Mouse (Mus musculus) lung, postnatal 0 days (tissue): ENCODE measurements around the gene Nr4a1. TPM values are rescaled to one million over a fixed set of nuclear protein-coding genes. Genes with fewer than 3 reads are reported as not detected.

ENCODE experiments used
- ATAC-seq: fragments of 200-750 bp; cut with Nextera tagmentation; 2 replicates; pipeline ENCODE4 v1.8.0; 2017; ENCODE audit warnings: moderate library complexity
- DNase-seq: peaks from one replicate; pipeline ENCODE4 v3.0.0-alpha.2; 2016; ENCODE audit warnings: low spot score
- H3K27ac ChIP-seq: fragments of 300-500 bp; sonication (generic); 2 replicates; pipeline ENCODE4 v1.5.1; 2014; ENCODE audit warnings: antibody characterized with exemption, mild to moderate bottlenecking, low read length, mixed read lengths
- H3K27me3 ChIP-seq: fragments of 300-500 bp; sonication (generic); replicated peaks from 2 replicates; pipeline ENCODE4 v1.6.1; 2014; ENCODE audit warnings: low read length, mixed read lengths; ENCODE audit not compliant: insufficient read depth
- H3K36me3 ChIP-seq: fragments of 300-500 bp; sonication (generic); 2 replicates; pipeline ENCODE4 v1.6.1; 2014; ENCODE audit warnings: low read length, mixed read lengths; ENCODE audit not compliant: insufficient read depth
- H3K4me1 ChIP-seq: fragments of 300-500 bp; sonication (generic); 2 replicates; pipeline ENCODE4 v1.6.1; 2014; ENCODE audit warnings: antibody characterized with exemption, low read depth, low read length, mixed read lengths; ENCODE audit not compliant: insufficient read depth
- H3K4me2 ChIP-seq: fragments of 300-500 bp; sonication (generic); replicated peaks from 2 replicates; pipeline ENCODE4 v1.6.1; 2014; ENCODE audit warnings: low read depth, mild to moderate bottlenecking, low read length, moderate library complexity, mixed read lengths
- H3K4me3 ChIP-seq: fragments of 300-500 bp; sonication (generic); 2 replicates; pipeline ENCODE4 v1.5.1; 2014; ENCODE audit warnings: low read depth, low read length
- H3K9ac ChIP-seq: fragments of 300-500 bp; sonication (generic); replicated peaks from 2 replicates; pipeline ENCODE4 v1.6.1; 2014; ENCODE audit warnings: low read depth, mild to moderate bottlenecking
- H3K9me3 ChIP-seq: fragments of 300-500 bp; sonication (generic); 2 replicates; pipeline ENCODE4 v1.6.1; 2016; ENCODE audit warnings: low read length, mixed read lengths
- CTCF ChIP-seq: IDR thresholded peaks from 2 replicates; pipeline ENCODE4 v1.5.1; 2016; ENCODE audit warnings: antibody characterized with exemption, mild to moderate bottlenecking
- EP300 ChIP-seq: IDR thresholded peaks from 2 replicates; pipeline ENCODE4 v1.6.1; 2016; ENCODE audit warnings: antibody characterized with exemption, mild to moderate bottlenecking, control low read depth
- WGBS: fragments of 180-500 bp; shearing (Covaris S2); extraction: QIAGEN DNeasy Blood & Tissue Kit; methylation state at CpG from one replicate; pipeline ENCODE4 v1.1.7; 2014; 5-methylcytosine and 5-hydroxymethylcytosine counted together
- polyA plus RNA-seq: library from polyadenylated mRNA; unstranded; fragments of >200 nt; fragmentation: Nextera tagmentation; extraction: Ambion mirVana; gene quantifications from 2 replicates; pipeline ENCODE4 v1.2.1, GENCODE M21; 2015

Gene Nr4a1
- polyA plus RNA-seq, result 7.8 and 11.8 TPM in 2 replicates

DNA sequence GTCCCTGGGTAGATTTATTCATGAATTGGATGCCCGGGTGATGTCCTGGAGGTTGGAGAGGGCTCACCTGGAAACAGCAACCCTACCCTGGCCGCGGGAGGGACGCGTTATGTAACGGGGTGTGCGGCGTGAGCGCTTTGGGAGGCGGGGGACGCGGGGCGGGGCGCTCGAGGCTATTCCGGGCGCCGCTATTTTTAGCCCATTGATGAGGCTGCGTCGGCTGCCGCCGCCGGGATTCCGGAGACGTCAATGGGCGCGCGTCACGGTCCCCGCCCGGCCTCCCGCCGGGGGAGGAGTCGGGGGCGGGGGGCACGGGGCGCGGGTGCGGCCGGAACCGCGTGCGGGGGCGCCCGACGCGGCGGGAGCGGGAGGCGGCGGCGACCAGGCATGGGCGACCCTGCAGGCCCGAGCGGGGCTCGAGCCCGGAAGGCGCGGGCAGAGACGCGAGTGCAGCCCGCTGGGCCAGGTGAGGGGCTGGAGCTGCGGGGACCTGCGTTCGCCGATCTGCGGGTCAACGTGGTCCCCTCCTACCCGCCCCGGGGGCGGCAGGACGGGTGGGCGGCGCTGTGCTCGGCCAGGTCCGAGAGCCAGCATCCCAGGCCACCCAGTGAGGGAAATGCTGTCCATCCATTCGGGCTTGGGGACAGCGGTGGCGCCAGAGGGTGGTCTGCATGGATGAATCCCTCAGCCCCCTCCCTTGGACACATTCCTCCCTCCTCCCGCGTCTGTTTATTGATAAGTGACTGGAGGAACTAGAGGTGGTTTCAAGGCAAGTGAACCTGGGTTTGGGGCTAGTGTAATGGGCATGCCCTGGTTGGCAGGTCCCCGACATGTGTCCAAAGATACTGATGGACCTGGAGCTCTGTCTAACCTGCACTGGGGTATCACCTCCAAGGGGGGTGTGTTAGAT is at the start of gene Nr4a1:
TSS of gene Nr4a1 (plus strand) at position 384 of the 910 bp plus-strand sequence.
- H3K27me3 ChIP-seq, result no peaks in the 10 kb centered on the region
- DNase-seq (peak; percentile 90), ATAC-seq (peak; percentile 89)
- H3K4me1 ChIP-seq, result no peaks in the 10 kb centered on the region
- peak within 1 kb of the TSS; percentile 47 for H3K4me3 ChIP-seq
- peak within 1 kb of the TSS; percentile 69 for H3K4me2 ChIP-seq
- TF ChIP-seq EP300 (no peak; the same call in 1 of the 2 replicates), CTCF (peak; percentile 21; the same call in 1 of the 2 replicates)
- 1% methylated on average over 60 of the region's 82 CpGs for WGBS
- H3K9me3 ChIP-seq, result no peaks in the 10 kb centered on the region
- H3K27ac ChIP-seq, result 0 out of 2 replicates have a peak within 1 kb of the TSS, but pooled peaks have one; percentile 47
- no peaks in the 10 kb centered on the region for H3K36me3 ChIP-seq
- H3K9ac ChIP-seq, result peak within 1 kb of the TSS; percentile 55

GRCm38 (mm10) chr15:101204781-101205180 is 49.3 kb upstream of the Nr4a1 start:
- H3K27me3 ChIP-seq, result no peaks in the 10 kb centered on the region
- ATAC-seq (no peak), DNase-seq (no peak)
- H3K4me2 ChIP-seq, result no peak overlapping the region
- WGBS, result 82% methylated on average over 7 of the region's 7 CpGs
- no peak overlapping the region for H3K9ac ChIP-seq
- H3K4me3 ChIP-seq, result no peak overlapping the region
- TF ChIP-seq EP300 (no peak), CTCF (no peak)
- peaks cover 51% of the 10 kb centered on the region for H3K36me3 ChIP-seq
- H3K9me3 ChIP-seq, result no peaks in the 10 kb centered on the region
- H3K4me1 ChIP-seq, result no peaks in the 10 kb centered on the region
- H3K27ac ChIP-seq, result no peak overlapping the region

DNA sequence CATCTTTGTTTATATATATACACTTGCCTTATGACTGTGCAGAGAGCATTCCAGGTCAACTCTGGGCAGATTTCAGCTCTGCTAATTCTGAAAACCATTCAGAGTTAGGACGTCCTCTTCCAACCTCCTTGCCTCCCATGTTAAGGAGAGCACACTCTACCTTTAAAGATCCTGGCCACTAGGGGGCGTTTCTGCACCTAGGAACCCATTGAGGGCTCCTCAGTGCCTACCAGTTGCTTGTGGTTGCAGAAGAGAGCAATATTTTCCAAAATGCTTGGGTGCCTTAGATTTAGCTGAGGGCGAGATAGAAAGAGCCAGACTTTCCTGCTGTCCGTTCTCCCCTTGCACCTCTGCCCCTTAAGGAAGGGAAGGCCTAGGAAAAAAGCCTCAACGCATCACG is 43.8 kb upstream of the Nr4a1 start:
- Histone ChIP-seq H3K9ac (no peak overlapping the region), H3K27me3 (no peaks in the 10 kb centered on the region), H3K27ac (no peak overlapping the region), H3K4me3 (no peak overlapping the region), H3K4me1 (no peaks in the 10 kb centered on the region), H3K4me2 (no peak overlapping the region), H3K36me3 (peaks cover 36% of the 10 kb centered on the region; the same call in 1 of the 2 replicates), H3K9me3 (no peaks in the 10 kb centered on the region)
- peak; percentile 68 for ATAC-seq
- peak; percentile 80 for DNase-seq
- 65% methylated on average over 6 of the region's 6 CpGs for WGBS
- peak; percentile 78 for TF ChIP-seq CTCF
- no peak for TF ChIP-seq EP300

GRCm38 (mm10) chr15:101210998-101211613 is 43.0 kb upstream of the Nr4a1 start:
- H3K27me3 ChIP-seq, result no peaks in the 10 kb centered on the region
- no peak overlapping the region for H3K9ac ChIP-seq
- DNase-seq, result no peak
- H3K4me3 ChIP-seq, result no peak overlapping the region
- H3K27ac ChIP-seq, result no peak overlapping the region
- ATAC-seq, result no peak
- TF ChIP-seq EP300 (no peak), CTCF (no peak)
- no peaks in the 10 kb centered on the region for H3K4me1 ChIP-seq
- no peaks in the 10 kb centered on the region for H3K9me3 ChIP-seq
- no peak overlapping the region for H3K4me2 ChIP-seq
- peaks cover 31% of the 10 kb centered on the region; the same call in 1 of the 2 replicates for H3K36me3 ChIP-seq
- 86% methylated on average over 14 of the region's 14 CpGs for whole genome bisulfite sequencing

DNA sequence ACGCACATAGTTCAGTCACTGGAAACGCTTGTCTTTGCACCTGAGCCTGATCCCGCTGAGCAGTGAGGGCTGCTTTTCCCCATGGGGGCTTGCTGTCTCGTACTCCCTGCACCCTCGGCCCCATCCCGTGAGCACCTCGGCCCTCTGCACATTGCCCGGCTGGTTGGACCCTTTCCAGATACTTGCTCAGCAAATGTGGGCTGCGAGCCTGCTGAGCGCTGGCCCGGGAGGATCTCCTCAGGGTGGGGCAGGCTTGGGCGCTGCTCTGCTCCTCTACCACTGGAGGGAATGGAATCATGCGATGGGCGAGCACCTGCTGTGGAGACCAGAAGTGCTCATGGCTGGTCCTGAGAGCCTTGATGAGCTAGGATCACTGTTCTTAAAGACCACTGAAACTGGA is 41.6 kb upstream of the Nr4a1 start:
- no peaks in the 10 kb centered on the region for H3K4me1 ChIP-seq
- H3K27ac ChIP-seq, result no peak overlapping the region
- H3K27me3 ChIP-seq, result no peaks in the 10 kb centered on the region
- H3K9me3 ChIP-seq, result no peaks in the 10 kb centered on the region
- H3K36me3 ChIP-seq, result peaks cover 29% of the 10 kb centered on the region; the same call in 1 of the 2 replicates
- ATAC-seq, result no peak
- H3K9ac ChIP-seq, result no peak overlapping the region
- H3K4me2 ChIP-seq, result no peak overlapping the region
- WGBS, result 52% methylated on average over 14 of the region's 14 CpGs
- DNase-seq, result no peak
- H3K4me3 ChIP-seq, result no peak overlapping the region
- no peak for TF ChIP-seq CTCF
- TF ChIP-seq EP300, result no peak

DNA sequence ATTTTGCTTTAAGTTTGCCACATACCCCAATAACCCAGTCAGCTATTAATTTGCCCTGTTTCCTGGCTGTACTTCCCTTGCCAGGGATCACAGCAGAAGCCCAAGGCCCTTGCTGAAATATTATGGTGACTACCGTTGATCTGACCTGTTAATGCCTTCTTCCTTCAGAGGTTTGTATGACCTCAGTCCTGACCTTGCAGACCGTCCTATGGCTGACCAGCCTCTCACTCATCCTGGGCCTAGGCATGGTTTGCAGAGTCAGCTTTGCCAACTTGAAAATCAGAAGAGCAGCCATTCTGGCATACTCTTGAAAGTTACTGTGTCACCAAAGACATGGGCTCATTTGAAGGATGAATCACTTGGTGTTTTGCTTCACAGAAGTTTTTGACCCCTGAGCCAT is 38.9 kb upstream of the Nr4a1 start:
- Histone ChIP-seq H3K27ac (no peak overlapping the region), H3K9ac (no peak overlapping the region), H3K9me3 (no peaks in the 10 kb centered on the region), H3K36me3 (peaks cover 13% of the 10 kb centered on the region; the same call in 1 of the 2 replicates), H3K4me3 (no peak overlapping the region), H3K27me3 (no peaks in the 10 kb centered on the region), H3K4me1 (no peaks in the 10 kb centered on the region), H3K4me2 (no peak overlapping the region)
- no peak for TF ChIP-seq EP300
- TF ChIP-seq CTCF, result no peak
- ATAC-seq (no peak), DNase-seq (no peak)
- WGBS, result 57% methylated on average over 2 of the region's 2 CpGs
